Mouse (Mus musculus) kidney, adult 2 months (tissue): ENCODE results near the gene Tbc1d15. TPM values are rescaled to one million over a fixed set of nuclear protein-coding genes. Genes with fewer than 3 reads are reported as not detected.
A peak's percentile ranks its signal among the peaks of the same experiment; 100 is the strongest.

ENCODE experiments used
- DNase-seq: peaks from one replicate; pipeline ENCODE4 v3.0.0; 2021
- H3K27ac ChIP-seq: fragments of 200-500 bp; 2 replicates; pipeline ENCODE4 v1.5.1; 2012; ENCODE audit warnings: low read depth, low read length, control low read depth, inconsistent platforms; ENCODE audit not compliant: insufficient read depth
- H3K27me3 ChIP-seq: fragments of 200-500 bp; replicated peaks from 2 replicates; pipeline ENCODE4 v1.6.1; 2012; ENCODE audit warnings: mild to moderate bottlenecking, moderate library complexity, low read length, inconsistent platforms; ENCODE audit not compliant: control insufficient read depth, insufficient read depth
- H3K36me3 ChIP-seq: fragments of 200-500 bp; 2 replicates; pipeline ENCODE4 v1.6.1; 2012; ENCODE audit warnings: mild to moderate bottlenecking, moderate library complexity, low read length, inconsistent platforms; ENCODE audit not compliant: control insufficient read depth, insufficient read depth
- H3K4me1 ChIP-seq: fragments of 200-500 bp; 2 replicates; pipeline ENCODE4 v1.6.1; 2011; ENCODE audit warnings: low read length; ENCODE audit not compliant: control insufficient read depth, insufficient read depth
- H3K4me3 ChIP-seq: fragments of 200-500 bp; 2 replicates; pipeline ENCODE4 v1.5.1; 2011; ENCODE audit warnings: mild to moderate bottlenecking, low read depth, low read length, control low read depth; ENCODE audit not compliant: insufficient read depth
- CTCF ChIP-seq: fragments of 200-500 bp; conservative IDR thresholded peaks from 2 replicates; pipeline ENCODE4 v1.5.1; 2011; ENCODE audit warnings: low read depth, mild to moderate bottlenecking, control low read depth, low read length, moderate library complexity, mixed read lengths; ENCODE audit not compliant: insufficient read depth, insufficient read length
- POLR2A ChIP-seq: fragments of 200-500 bp; IDR thresholded peaks from one replicate; pipeline ENCODE4 v1.6.1; 2011; ENCODE audit warnings: low read depth, low read length, control low read depth
- WGBS: fragments of 180-500 bp; shearing (Covaris S2); methylation state at CpG from one replicate; pipeline ENCODE4 v1.1.7; 2018; 5-methylcytosine and 5-hydroxymethylcytosine counted together
- polyA plus RNA-seq: library from polyadenylated mRNA; depleted of rRNA; stranded (reverse); fragments of >200 nt; gene quantifications from 2 replicates; pipeline ENCODE4 v1.2.3, GENCODE M21; 2012; rRNA removed

Tbc1d15 gene
- polyA plus RNA-seq = 7.9 and 13.1 TPM in 2 replicates

DNA sequence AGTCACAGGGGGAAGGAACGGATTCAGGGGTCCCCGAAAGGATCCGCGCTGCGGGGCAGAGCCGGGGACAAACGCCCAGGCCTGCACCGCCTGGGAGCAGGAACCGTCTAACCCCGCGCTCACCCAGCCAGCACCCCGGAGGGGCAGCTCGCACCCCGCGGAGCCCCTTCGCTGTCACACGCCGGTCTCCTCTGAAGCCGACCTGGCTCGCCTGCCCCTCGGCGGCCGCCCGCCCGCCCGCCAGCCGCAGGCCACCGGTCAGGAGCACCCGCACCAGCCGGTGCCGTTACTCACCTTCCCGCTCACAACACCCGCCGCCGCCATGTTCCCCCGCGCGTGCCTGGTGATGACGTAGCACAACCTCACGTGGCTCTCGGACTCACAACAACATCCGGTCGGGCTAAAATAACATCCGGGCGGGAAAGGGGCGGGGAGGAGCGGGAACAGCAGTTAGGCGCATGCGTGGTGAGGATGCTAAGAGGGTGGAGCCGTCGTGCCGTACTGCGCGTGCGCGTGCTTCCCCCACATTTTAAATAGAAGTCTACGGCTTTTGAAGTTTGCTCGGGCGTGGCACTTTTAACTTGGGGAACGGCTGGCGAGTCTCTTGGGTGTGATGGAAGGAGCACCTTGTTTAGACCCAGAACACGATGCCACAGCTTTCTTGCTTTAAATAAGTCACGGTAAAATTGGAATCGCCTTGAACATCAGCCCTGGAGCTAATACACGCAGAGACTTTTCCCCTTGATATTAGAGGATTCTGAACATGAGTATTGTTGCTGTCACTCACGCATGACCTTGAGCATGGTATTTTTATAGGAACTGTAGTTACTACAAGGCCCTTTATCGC, at the start of gene Tbc1d15:
Tbc1d15 (minus strand) TSS at position 380 of the 847 bp plus-strand sequence.
- DNase-seq = peak; percentile 99
- Histone ChIP-seq H3K27me3 (no peaks in the 10 kb centered on the region), H3K4me3 (peak within 1 kb of the TSS; percentile 58), H3K36me3 (no peaks in the 10 kb centered on the region), H3K4me1 (peaks cover 7% of the 10 kb centered on the region; the same call in 1 of the 2 replicates), H3K27ac (peak within 1 kb of the TSS; percentile 46)
- under 1% methylated on average over 59 of the region's 67 CpGs for WGBS
- TF ChIP-seq CTCF = no peak
- peak; percentile 4 for TF ChIP-seq POLR2A

DNA sequence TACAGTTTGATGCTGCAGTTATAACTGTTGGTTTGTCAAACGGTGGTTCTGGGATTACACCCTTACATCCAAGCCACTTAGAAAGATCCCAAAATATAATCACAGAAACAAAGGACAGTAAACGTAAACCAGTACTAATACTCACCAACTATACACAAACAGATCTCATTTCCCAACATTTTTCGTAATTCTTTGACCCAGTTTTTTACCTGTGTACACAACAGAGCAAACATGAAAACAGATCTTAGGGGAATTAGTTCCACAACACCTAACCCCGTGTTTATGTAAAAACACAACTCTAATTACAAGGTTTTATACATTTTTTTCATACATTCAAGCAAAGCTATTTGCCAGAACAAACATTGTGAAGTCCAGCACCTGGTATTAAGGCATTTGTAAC, 47.4 kb upstream of the Tbc1d15 start:
- no peak overlapping the region for H3K27ac ChIP-seq
- no peaks in the 10 kb centered on the region for H3K4me1 ChIP-seq
- H3K4me3 ChIP-seq = no peak overlapping the region
- TF ChIP-seq CTCF = no peak
- TF ChIP-seq POLR2A = no peak
- DNase-seq = no peak
- no peaks in the 10 kb centered on the region for H3K27me3 ChIP-seq
- 87% methylated on average over 4 of the region's 4 CpGs for WGBS
- H3K36me3 ChIP-seq = peaks cover 9% of the 10 kb centered on the region

DNA sequence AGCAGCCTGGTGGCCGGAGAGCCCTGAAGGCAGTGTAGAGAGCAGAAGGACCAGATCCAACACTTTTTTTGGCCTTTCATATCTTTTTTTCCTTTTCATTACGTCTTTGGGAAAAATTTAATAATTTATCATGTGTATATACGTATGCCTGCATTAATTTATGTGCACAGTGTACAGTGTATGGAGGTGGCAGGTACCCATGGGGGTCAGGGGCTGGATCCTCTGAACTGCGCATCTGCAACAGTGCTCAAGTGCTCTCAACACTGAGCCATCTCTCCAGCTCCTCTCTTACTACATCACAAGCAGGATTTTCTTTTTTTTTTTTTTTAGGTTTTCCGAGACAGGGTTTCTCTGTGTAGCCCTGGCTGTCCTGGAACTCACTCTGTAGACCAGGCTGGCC, 46.3 kb upstream of the Tbc1d15 start:
- no peak for TF ChIP-seq POLR2A
- TF ChIP-seq CTCF = no peak
- no peaks in the 10 kb centered on the region for H3K27me3 ChIP-seq
- no peak overlapping the region for H3K27ac ChIP-seq
- 87% methylated on average over 5 of the region's 5 CpGs for WGBS
- DNase-seq = no peak
- no peaks in the 10 kb centered on the region for H3K4me1 ChIP-seq
- peaks cover 9% of the 10 kb centered on the region for H3K36me3 ChIP-seq
- no peak overlapping the region for H3K4me3 ChIP-seq

DNA sequence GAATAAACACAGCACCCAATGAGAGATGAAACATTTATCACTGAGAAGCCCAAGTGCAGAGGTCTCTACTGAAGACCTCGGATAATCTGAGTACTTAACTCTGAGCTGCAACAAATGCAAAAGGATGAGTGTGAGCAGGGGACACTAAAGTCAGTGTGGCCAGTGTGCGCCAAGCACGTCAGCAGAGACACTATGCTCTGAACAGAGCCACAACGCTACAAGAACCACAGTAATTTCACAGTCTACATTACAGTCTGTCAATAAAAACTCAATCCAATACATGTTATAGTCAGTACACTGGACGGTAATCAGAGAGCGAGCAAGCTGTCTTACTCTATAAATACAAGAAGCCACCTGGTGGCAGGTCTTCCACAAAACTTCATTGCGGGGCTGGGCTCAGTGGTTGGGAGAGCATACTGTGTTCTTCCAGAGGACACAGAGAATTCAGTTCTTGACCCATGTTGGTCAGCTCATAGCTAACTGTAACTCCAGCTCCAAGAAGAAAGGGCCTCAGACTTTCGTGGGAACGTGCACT, 45.2 kb upstream of the Tbc1d15 start:
- DNase-seq = no peak
- TF ChIP-seq POLR2A = no peak
- peak; percentile 15; the same call in 1 of the 2 replicates for TF ChIP-seq CTCF
- Histone ChIP-seq H3K27me3 (no peaks in the 10 kb centered on the region), H3K4me1 (no peaks in the 10 kb centered on the region), H3K4me3 (no peak overlapping the region), H3K36me3 (peaks cover 7% of the 10 kb centered on the region), H3K27ac (no peak overlapping the region)
- 69% methylated on average over 9 of the region's 9 CpGs for WGBS

DNA sequence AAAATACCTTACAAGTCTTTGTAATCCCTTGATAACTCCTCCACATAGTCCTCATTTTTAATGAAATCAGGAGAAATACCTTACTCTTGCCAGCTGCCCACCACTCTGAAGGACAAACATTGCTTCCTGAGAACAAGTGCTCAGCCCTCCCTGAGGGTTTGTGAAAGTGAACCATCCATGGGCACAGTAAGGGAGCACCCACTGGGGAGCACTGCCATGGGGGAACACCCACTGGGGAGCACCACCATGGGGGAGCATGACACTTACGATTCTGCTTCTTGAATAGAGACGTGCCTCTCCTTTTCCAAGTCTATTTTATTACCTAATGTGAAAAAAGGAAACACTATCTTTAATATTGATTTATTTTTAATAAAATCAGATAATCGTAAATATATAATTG, 43.9 kb upstream of the Tbc1d15 start:
- 94% methylated on average over 3 of the region's 3 CpGs for WGBS
- no peak for TF ChIP-seq POLR2A
- no peak for TF ChIP-seq CTCF
- Histone ChIP-seq H3K4me3 (no peak overlapping the region), H3K27ac (no peak overlapping the region), H3K36me3 (peaks cover 7% of the 10 kb centered on the region), H3K4me1 (no peaks in the 10 kb centered on the region), H3K27me3 (no peaks in the 10 kb centered on the region)
- no peak for DNase-seq

DNA sequence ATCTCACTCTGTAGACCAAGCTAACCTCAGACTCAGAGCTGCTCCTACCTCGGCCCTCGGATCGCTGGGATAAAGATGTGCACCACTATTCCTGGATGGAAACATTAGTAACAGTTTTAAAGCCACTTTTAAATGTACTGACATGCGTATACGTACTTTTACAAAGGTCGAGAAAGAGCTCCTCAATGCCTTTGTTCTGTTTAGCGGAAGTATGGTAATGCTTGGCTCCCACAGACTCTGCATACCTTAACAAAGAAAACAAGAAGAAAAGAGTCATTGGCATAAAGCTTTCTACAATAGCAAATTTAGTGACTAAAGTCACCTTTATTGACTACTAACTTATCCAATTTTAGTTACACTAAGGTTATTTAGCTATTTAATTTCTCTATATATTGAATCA, 43.4 kb upstream of the Tbc1d15 start:
- Histone ChIP-seq H3K27ac (no peak overlapping the region), H3K4me3 (no peak overlapping the region), H3K36me3 (peaks cover 4% of the 10 kb centered on the region), H3K4me1 (no peaks in the 10 kb centered on the region), H3K27me3 (no peaks in the 10 kb centered on the region)
- no peak for DNase-seq
- TF ChIP-seq POLR2A (no peak), CTCF (no peak)
- WGBS = 96% methylated on average over 7 of the region's 7 CpGs

DNA sequence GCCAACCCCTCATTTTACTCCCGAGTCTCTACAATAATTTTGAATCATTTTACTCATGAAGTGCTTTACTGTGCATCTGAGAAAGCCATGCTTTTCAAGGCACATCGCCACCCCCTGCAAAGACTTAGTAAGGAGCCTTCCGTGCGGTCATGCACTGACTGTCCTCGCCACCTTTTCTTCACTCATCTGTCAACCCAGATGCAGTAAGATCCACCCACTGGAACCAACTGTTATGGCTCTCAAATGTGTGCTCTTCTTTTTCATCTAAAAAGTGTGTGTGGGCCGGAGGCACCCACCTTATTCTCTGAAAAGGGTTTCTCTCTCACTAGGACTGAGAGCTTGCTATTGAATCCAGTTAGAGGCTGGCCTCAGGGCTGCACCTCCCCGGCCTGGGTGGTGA, 42.7 kb upstream of the Tbc1d15 start:
- Histone ChIP-seq H3K27ac (no peak overlapping the region), H3K27me3 (no peaks in the 10 kb centered on the region), H3K4me1 (no peaks in the 10 kb centered on the region), H3K4me3 (no peak overlapping the region), H3K36me3 (peaks cover 4% of the 10 kb centered on the region)
- no peak for DNase-seq
- TF ChIP-seq POLR2A (no peak), CTCF (no peak)
- WGBS = 93% methylated on average over 7 of the region's 7 CpGs
